Mouse (Mus musculus): ENCODE data around the gene Fate1. TPM values are rescaled to one million over a fixed set of nuclear protein-coding genes. Genes with fewer than 3 reads are reported as not detected.

The Fate1 gene
- polyA plus RNA-seq, 1 experiment from 2014 or later: 0.31 TPM

- no peak overlapping the region for H3K4me3 ChIP-seq (ENCODE audit: low read depth, low read length)
- WGBS: 79% methylated on average over 3 of the region's 3 CpGs
- no peaks in the 10 kb centered on the region for H3K27me3 ChIP-seq (ENCODE audit: control insufficient read depth, insufficient read depth, low read length)
- H3K27ac ChIP-seq (ENCODE audit: low read depth, low read length): no peak overlapping the region
- H3K4me1 ChIP-seq (ENCODE audit: control insufficient read depth, insufficient read depth, low read length): no peaks in the 10 kb centered on the region
- no peak for ATAC-seq (ENCODE audit: low read depth)
- no peak overlapping the region for H3K4me2 ChIP-seq (ENCODE audit: low read depth, low read length)
- H3K9ac ChIP-seq (replicated peaks; ENCODE audit: low read depth, low read length): no peak overlapping the region
- H3K36me3 ChIP-seq (ENCODE audit: control insufficient read depth, insufficient read depth, low read length): no peaks in the 10 kb centered on the region
- H3K9me3 ChIP-seq (ENCODE audit: control insufficient read depth, low read length): no peaks in the 10 kb centered on the region
These were observed 7.7 kb downstream of the Fate1 start for GRCm38 (mm10) chrX:71980443-71980842.

- no peak overlapping the region for H3K4me2 ChIP-seq (ENCODE audit: low read depth, low read length)
- H3K4me1 ChIP-seq (ENCODE audit: control insufficient read depth, insufficient read depth, low read length): no peaks in the 10 kb centered on the region
- 52% methylated on average over 2 of the region's 2 CpGs for WGBS
- H3K9ac ChIP-seq (replicated peaks; ENCODE audit: low read depth, low read length): no peak overlapping the region
- H3K4me3 ChIP-seq (ENCODE audit: low read depth, low read length): no peak overlapping the region
- no peak overlapping the region for H3K27ac ChIP-seq (ENCODE audit: low read depth, low read length)
- H3K36me3 ChIP-seq (ENCODE audit: control insufficient read depth, insufficient read depth, low read length): no peaks in the 10 kb centered on the region
- H3K27me3 ChIP-seq (ENCODE audit: control insufficient read depth, insufficient read depth, low read length): no peaks in the 10 kb centered on the region
- no peaks in the 10 kb centered on the region for H3K9me3 ChIP-seq (ENCODE audit: control insufficient read depth, low read length)
- ATAC-seq (ENCODE audit: low read depth): no peak
These were observed 8.5 kb downstream of the Fate1 start for GRCm38 (mm10) chrX:71981322-71981721.

- H3K9ac ChIP-seq (replicated peaks; ENCODE audit: low read depth, low read length): no peak overlapping the region
- H3K4me1 ChIP-seq (ENCODE audit: control insufficient read depth, insufficient read depth, low read length): no peaks in the 10 kb centered on the region
- H3K4me2 ChIP-seq (ENCODE audit: low read depth, low read length): no peak overlapping the region
- no peaks in the 10 kb centered on the region for H3K36me3 ChIP-seq (ENCODE audit: control insufficient read depth, insufficient read depth, low read length)
- no peak overlapping the region for H3K27ac ChIP-seq (ENCODE audit: low read depth, low read length)
- H3K4me3 ChIP-seq (ENCODE audit: low read depth, low read length): no peak overlapping the region
- WGBS: 74% methylated on average over 2 of the region's 2 CpGs
- no peaks in the 10 kb centered on the region for H3K27me3 ChIP-seq (ENCODE audit: control insufficient read depth, insufficient read depth, low read length)
- H3K9me3 ChIP-seq (ENCODE audit: control insufficient read depth, low read length): no peaks in the 10 kb centered on the region
- no peak for ATAC-seq (ENCODE audit: low read depth)
These were observed 10.4 kb downstream of the Fate1 start for GRCm38 (mm10) chrX:71983205-71983604.

- 88% methylated on average over 1 of the region's 1 CpGs for WGBS
- no peak overlapping the region for H3K9ac ChIP-seq (replicated peaks; ENCODE audit: low read depth, low read length)
These were observed 11.0 kb downstream of the Fate1 start for GRCm38 (mm10) chrX:71983775-71984174.

GRCm38 (mm10) chrX:71991549-71991948 is 18.8 kb downstream of the Fate1 start, which contains the start of gene Cnga2:
Gene Cnga2, plus strand, starts transcription at chrX:71991849.
- no peaks in the 10 kb centered on the region for H3K36me3 ChIP-seq (ENCODE audit: control insufficient read depth, insufficient read depth, low read length)
- no peaks in the 10 kb centered on the region for H3K27me3 ChIP-seq (ENCODE audit: control insufficient read depth, insufficient read depth, low read length)
- no peak within 1 kb of the TSS for H3K9ac ChIP-seq (replicated peaks; ENCODE audit: low read depth, low read length)
- WGBS: 92% methylated on average over 3 of the region's 3 CpGs
- H3K4me2 ChIP-seq (ENCODE audit: low read depth, low read length): no peak within 1 kb of the TSS
- no peaks in the 10 kb centered on the region for H3K4me1 ChIP-seq (ENCODE audit: control insufficient read depth, insufficient read depth, low read length)
- H3K9me3 ChIP-seq (ENCODE audit: control insufficient read depth, low read length): no peaks in the 10 kb centered on the region
- no peak within 1 kb of the TSS for H3K27ac ChIP-seq (ENCODE audit: low read depth, low read length)
- ATAC-seq (ENCODE audit: low read depth): no peak
- H3K4me3 ChIP-seq (ENCODE audit: low read depth, low read length): no peak within 1 kb of the TSS

More at GRCm38 (mm10) chrX:71983775-71984174, 11.0 kb downstream of the Fate1 start:
- Histone ChIP-seq H3K27me3 (ENCODE audit: control insufficient read depth, insufficient read depth, low read length) (no peaks in the 10 kb centered on the region), H3K4me1 (ENCODE audit: control insufficient read depth, insufficient read depth, low read length) (no peaks in the 10 kb centered on the region), H3K36me3 (ENCODE audit: control insufficient read depth, insufficient read depth, low read length) (no peaks in the 10 kb centered on the region), H3K4me2 (ENCODE audit: low read depth, low read length) (no peak overlapping the region), H3K4me3 (ENCODE audit: low read depth, low read length) (no peak overlapping the region), H3K27ac (ENCODE audit: low read depth, low read length) (no peak overlapping the region), H3K9me3 (ENCODE audit: control insufficient read depth, low read length) (no peaks in the 10 kb centered on the region)
- ATAC-seq (ENCODE audit: low read depth): no peak

GRCm38 (mm10) chrX:71995972-71996371 is 23.2 kb downstream of the Fate1 start:
- Histone ChIP-seq H3K27me3 (ENCODE audit: control insufficient read depth, insufficient read depth, low read length) (no peaks in the 10 kb centered on the region), H3K27ac (ENCODE audit: low read depth, low read length) (no peak overlapping the region), H3K4me2 (ENCODE audit: low read depth, low read length) (no peak overlapping the region), H3K4me3 (ENCODE audit: low read depth, low read length) (no peak overlapping the region), H3K9me3 (ENCODE audit: control insufficient read depth, low read length) (no peaks in the 10 kb centered on the region), H3K4me1 (ENCODE audit: control insufficient read depth, insufficient read depth, low read length) (no peaks in the 10 kb centered on the region), H3K9ac (replicated peaks; ENCODE audit: low read depth, low read length) (no peak overlapping the region), H3K36me3 (ENCODE audit: control insufficient read depth, insufficient read depth, low read length) (no peaks in the 10 kb centered on the region)
- no peak for ATAC-seq (ENCODE audit: low read depth)
- whole genome bisulfite sequencing: 66% methylated on average over 1 of the region's 1 CpGs

GRCm38 (mm10) chrX:72009930-72010329 is 37.1 kb downstream of the Fate1 start:
- Histone ChIP-seq H3K4me2 (ENCODE audit: low read depth, low read length) (no peak overlapping the region), H3K4me1 (ENCODE audit: control insufficient read depth, insufficient read depth, low read length) (no peaks in the 10 kb centered on the region), H3K4me3 (ENCODE audit: low read depth, low read length) (no peak overlapping the region), H3K9ac (replicated peaks; ENCODE audit: low read depth, low read length) (no peak overlapping the region), H3K27ac (ENCODE audit: low read depth, low read length) (no peak overlapping the region), H3K9me3 (ENCODE audit: control insufficient read depth, low read length) (no peaks in the 10 kb centered on the region), H3K36me3 (ENCODE audit: control insufficient read depth, insufficient read depth, low read length) (no peaks in the 10 kb centered on the region), H3K27me3 (ENCODE audit: control insufficient read depth, insufficient read depth, low read length) (no peaks in the 10 kb centered on the region)
- no peak for ATAC-seq (ENCODE audit: low read depth)

- peak; percentile 28; the same call in 1 of the 2 replicates for ATAC-seq (ENCODE audit: low read depth)
- Histone ChIP-seq H3K9ac (replicated peaks; ENCODE audit: low read depth, low read length) (no peak overlapping the region), H3K9me3 (ENCODE audit: control insufficient read depth, low read length) (no peaks in the 10 kb centered on the region), H3K27me3 (ENCODE audit: control insufficient read depth, insufficient read depth, low read length) (no peaks in the 10 kb centered on the region), H3K4me1 (ENCODE audit: control insufficient read depth, insufficient read depth, low read length) (no peaks in the 10 kb centered on the region), H3K4me2 (ENCODE audit: low read depth, low read length) (no peak overlapping the region), H3K4me3 (ENCODE audit: low read depth, low read length) (no peak overlapping the region), H3K36me3 (ENCODE audit: control insufficient read depth, insufficient read depth, low read length) (no peaks in the 10 kb centered on the region), H3K27ac (ENCODE audit: low read depth, low read length) (no peak overlapping the region)
- WGBS: 54% methylated on average over 9 of the region's 9 CpGs
These were observed 39.5 kb downstream of the Fate1 start for GRCm38 (mm10) chrX:72012236-72012635.

- H3K27me3 ChIP-seq (ENCODE audit: control insufficient read depth, insufficient read depth, low read length): no peaks in the 10 kb centered on the region
- no peak overlapping the region for H3K4me2 ChIP-seq (ENCODE audit: low read depth, low read length)
- H3K27ac ChIP-seq (ENCODE audit: low read depth, low read length): no peak overlapping the region
- H3K4me3 ChIP-seq (ENCODE audit: low read depth, low read length): no peak overlapping the region
- WGBS: 21% methylated on average over 3 of the region's 3 CpGs
- no peaks in the 10 kb centered on the region for H3K9me3 ChIP-seq (ENCODE audit: control insufficient read depth, low read length)
- H3K4me1 ChIP-seq (ENCODE audit: control insufficient read depth, insufficient read depth, low read length): no peaks in the 10 kb centered on the region
- H3K9ac ChIP-seq (replicated peaks; ENCODE audit: low read depth, low read length): no peak overlapping the region
- ATAC-seq (ENCODE audit: low read depth): no peak
- H3K36me3 ChIP-seq (ENCODE audit: control insufficient read depth, insufficient read depth, low read length): no peaks in the 10 kb centered on the region
These were observed 40.0 kb downstream of the Fate1 start for GRCm38 (mm10) chrX:72012804-72013203.

- Histone ChIP-seq H3K9me3 (ENCODE audit: control insufficient read depth, low read length) (no peaks in the 10 kb centered on the region), H3K27ac (ENCODE audit: low read depth, low read length) (no peak overlapping the region), H3K4me1 (ENCODE audit: control insufficient read depth, insufficient read depth, low read length) (no peaks in the 10 kb centered on the region), H3K9ac (replicated peaks; ENCODE audit: low read depth, low read length) (no peak overlapping the region), H3K36me3 (ENCODE audit: control insufficient read depth, insufficient read depth, low read length) (no peaks in the 10 kb centered on the region), H3K27me3 (ENCODE audit: control insufficient read depth, insufficient read depth, low read length) (no peaks in the 10 kb centered on the region), H3K4me2 (ENCODE audit: low read depth, low read length) (no peak overlapping the region), H3K4me3 (ENCODE audit: low read depth, low read length) (no peak overlapping the region)
- ATAC-seq (ENCODE audit: low read depth): no peak
- 86% methylated on average over 1 of the region's 1 CpGs for WGBS
These were observed 49.5 kb downstream of the Fate1 start for GRCm38 (mm10) chrX:72022241-72022640.

Data from neural tube, embryonic 14.5 days (tissue).